Mouse (Mus musculus) stomach, embryonic 15.5 days (tissue): ENCODE results near the gene Cdipt. TPM values are rescaled to one million over a fixed set of nuclear protein-coding genes. Genes with fewer than 3 reads are reported as not detected.

ENCODE experiments used
- ATAC-seq: fragments of 200-750 bp; cut with Nextera tagmentation; 2 replicates; pipeline ENCODE4 v1.8.0; 2017; ENCODE audit warnings: low read depth, moderate number of reproducible peaks, moderate TSS enrichment; ENCODE audit not compliant: insufficient read depth, low FRiP score
- H3K27ac ChIP-seq: fragments of 300-500 bp; sonication (generic); 2 replicates; pipeline ENCODE4 v1.5.1; 2015; ENCODE audit warnings: mild to moderate bottlenecking, inconsistent platforms
- H3K27me3 ChIP-seq: fragments of 300-500 bp; sonication (generic); replicated peaks from 2 replicates; pipeline ENCODE4 v1.6.1; 2015; ENCODE audit warnings: inconsistent platforms
- H3K36me3 ChIP-seq: fragments of 300-500 bp; sonication (generic); 2 replicates; pipeline ENCODE4 v1.6.1; 2015; ENCODE audit warnings: inconsistent platforms
- H3K4me1 ChIP-seq: fragments of 300-500 bp; sonication (generic); 2 replicates; pipeline ENCODE4 v1.6.1; 2015; ENCODE audit warnings: inconsistent platforms
- H3K4me2 ChIP-seq: fragments of 300-500 bp; sonication (generic); 2 replicates; pipeline ENCODE4 v1.6.1; 2015; ENCODE audit warnings: mild to moderate bottlenecking, inconsistent platforms
- H3K4me3 ChIP-seq: fragments of 300-500 bp; sonication (generic); replicated peaks from 2 replicates; pipeline ENCODE4 v1.5.1; 2015; ENCODE audit warnings: inconsistent platforms
- H3K9ac ChIP-seq: fragments of 300-500 bp; sonication (generic); 2 replicates; pipeline ENCODE4 v1.6.1; 2015; ENCODE audit warnings: inconsistent platforms
- H3K9me3 ChIP-seq: fragments of 300-500 bp; sonication (generic); 2 replicates; pipeline ENCODE4 v1.6.1; 2016; ENCODE audit warnings: inconsistent platforms
- WGBS: fragments of 180-500 bp; shearing (Covaris S2); methylation state at CpG from one replicate; pipeline ENCODE4 v1.1.7; 2015; 5-methylcytosine and 5-hydroxymethylcytosine counted together
- polyA plus RNA-seq: library from polyadenylated mRNA; unstranded; fragments of >200 nt; fragmentation: Nextera tagmentation; extraction: Ambion mirVana; gene quantifications from 2 replicates; pipeline ENCODE4 v1.2.1, GENCODE M21; 2015

The Cdipt gene
- polyA plus RNA-seq, 1 experiment from 2014 or later, result 113 TPM

DNA sequence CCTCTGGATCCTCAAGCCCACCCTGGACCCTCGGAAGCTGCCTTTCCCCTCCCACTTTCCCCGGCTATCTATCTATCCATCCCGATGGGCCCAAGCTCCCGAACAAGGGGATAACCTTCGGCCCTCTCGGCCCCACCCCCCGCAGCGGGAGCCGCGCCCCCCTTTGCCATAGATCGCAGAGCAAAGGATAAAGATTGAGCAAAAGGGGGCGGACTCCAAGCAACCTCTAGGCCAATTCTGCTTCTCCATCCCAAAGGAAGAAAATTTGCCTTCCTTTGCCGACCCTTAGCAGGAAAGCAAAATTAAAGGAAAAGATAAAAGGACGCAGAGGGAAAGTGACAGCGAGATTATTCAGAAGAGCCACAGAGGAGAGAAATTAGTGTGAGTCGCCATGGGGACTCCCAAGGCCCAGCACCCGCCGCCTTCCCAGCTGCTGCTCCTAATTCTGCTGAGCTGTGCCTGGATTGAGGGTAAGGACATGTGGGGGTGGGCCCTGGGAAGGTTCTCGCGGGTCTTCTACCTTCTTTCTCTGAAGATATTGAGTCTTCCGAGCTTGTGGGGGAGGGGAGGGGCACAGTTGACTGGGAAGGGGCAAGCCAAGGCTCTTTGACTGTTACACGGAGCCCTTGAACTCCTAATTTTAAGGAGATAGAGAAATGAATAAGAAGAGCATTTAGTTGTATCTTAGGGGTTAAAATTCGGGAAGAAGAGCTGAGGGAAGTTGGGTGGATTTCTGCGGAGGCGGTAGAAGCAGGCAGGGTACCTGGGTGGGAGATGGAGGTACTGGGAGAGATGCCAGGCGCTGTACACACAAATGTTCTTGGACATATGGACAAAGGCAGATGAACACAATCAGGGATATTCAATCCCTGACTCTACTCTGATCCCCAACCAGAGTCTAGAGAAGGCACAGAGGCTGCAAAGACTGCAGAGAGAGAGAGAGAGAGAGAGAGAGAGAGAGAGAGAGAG, 24.8 kb upstream of the Cdipt start:
- WGBS, result 5% methylated on average over 26 of the region's 26 CpGs
- Histone ChIP-seq H3K9ac (no peak overlapping the region), H3K27ac (no peak overlapping the region), H3K4me2 (peak overlapping the region; percentile 99), H3K9me3 (no peaks in the 10 kb centered on the region), H3K36me3 (no peaks in the 10 kb centered on the region), H3K4me1 (peaks cover 5% of the 10 kb centered on the region), H3K4me3 (peak overlapping the region; percentile 51), H3K27me3 (peaks cover 27% of the 10 kb centered on the region)
- no peak for ATAC-seq

DNA sequence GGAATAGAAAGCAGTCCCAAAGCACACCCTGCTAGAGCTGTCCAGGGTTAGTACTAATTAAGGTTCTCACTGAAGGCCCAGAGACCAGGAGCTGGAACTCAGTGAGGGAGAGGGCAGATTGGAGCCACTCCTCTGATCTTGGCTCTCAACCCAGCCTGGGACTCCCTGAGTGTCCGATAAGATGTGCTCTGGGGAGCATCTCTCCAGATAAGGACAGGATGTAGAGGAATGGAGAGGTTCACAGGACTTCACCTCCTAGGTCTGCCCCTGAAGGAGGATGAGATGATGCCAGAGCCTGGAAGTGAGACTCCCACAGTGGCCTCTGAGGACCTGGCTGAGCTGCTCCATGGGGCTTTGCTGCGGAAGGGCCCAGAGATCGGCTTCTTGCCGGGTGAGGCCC, 24.0 kb upstream of the Cdipt start:
- Histone ChIP-seq H3K27me3 (peaks cover 27% of the 10 kb centered on the region), H3K4me3 (no peak overlapping the region), H3K9me3 (no peaks in the 10 kb centered on the region), H3K4me1 (peaks cover 5% of the 10 kb centered on the region), H3K9ac (no peak overlapping the region), H3K27ac (no peak overlapping the region), H3K36me3 (no peaks in the 10 kb centered on the region), H3K4me2 (no peak overlapping the region)
- WGBS, result 26% methylated on average over 4 of the region's 4 CpGs
- ATAC-seq, result no peak

DNA sequence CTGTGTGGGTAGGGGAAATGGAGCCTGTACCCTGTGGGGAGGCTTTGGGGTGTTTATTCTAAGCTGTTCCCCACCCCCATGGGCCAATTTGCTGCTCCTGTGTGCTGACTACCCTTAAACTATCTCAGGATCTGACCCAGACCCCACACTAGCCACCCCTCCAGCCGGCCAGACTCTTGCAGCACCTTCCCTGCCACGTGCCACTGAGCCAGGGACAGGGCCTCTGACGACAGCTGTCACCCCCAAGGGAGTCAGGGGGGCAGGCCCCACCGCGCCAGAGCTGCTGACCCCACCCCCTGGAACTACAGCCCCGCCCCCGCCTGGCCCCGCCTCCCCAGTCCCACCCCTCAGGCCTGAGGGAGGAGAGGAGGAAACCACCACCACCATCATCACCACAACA, 23.1 kb upstream of the Cdipt start:
- no peak for ATAC-seq
- WGBS, result 1% methylated on average over 8 of the region's 8 CpGs
- no peaks in the 10 kb centered on the region for H3K36me3 ChIP-seq
- H3K27me3 ChIP-seq, result peaks cover 27% of the 10 kb centered on the region
- peaks cover 5% of the 10 kb centered on the region for H3K4me1 ChIP-seq
- no peak overlapping the region for H3K27ac ChIP-seq
- H3K4me2 ChIP-seq, result no peak overlapping the region
- H3K9ac ChIP-seq, result no peak overlapping the region
- no peak overlapping the region for H3K4me3 ChIP-seq
- no peaks in the 10 kb centered on the region for H3K9me3 ChIP-seq

DNA sequence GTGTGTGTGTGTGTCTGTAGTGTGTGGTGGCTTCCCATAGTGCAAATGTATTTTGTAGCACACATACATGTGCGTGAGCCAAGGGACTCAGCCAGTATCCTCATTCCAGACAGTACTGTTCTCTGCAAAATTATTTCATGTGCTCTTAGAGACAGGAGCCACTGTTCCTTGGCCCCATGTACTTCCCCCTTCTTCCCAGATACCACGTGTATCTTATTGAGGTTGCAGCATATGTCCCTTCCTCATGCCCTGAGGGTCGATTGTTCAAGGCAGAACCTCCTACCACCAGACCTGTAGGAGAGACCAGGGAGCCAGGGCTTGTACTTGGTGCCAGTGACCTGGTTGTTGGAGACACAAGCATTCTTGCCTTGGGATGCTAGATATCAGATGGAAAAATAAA, 20.6 kb upstream of the Cdipt start:
- H3K4me3 ChIP-seq, result no peak overlapping the region
- no peaks in the 10 kb centered on the region for H3K36me3 ChIP-seq
- peaks cover 25% of the 10 kb centered on the region for H3K27me3 ChIP-seq
- H3K4me2 ChIP-seq, result no peak overlapping the region
- H3K9ac ChIP-seq, result no peak overlapping the region
- no peaks in the 10 kb centered on the region for H3K4me1 ChIP-seq
- no peaks in the 10 kb centered on the region for H3K9me3 ChIP-seq
- no peak overlapping the region for H3K27ac ChIP-seq
- ATAC-seq, result no peak
- 53% methylated on average over 3 of the region's 3 CpGs for WGBS

DNA sequence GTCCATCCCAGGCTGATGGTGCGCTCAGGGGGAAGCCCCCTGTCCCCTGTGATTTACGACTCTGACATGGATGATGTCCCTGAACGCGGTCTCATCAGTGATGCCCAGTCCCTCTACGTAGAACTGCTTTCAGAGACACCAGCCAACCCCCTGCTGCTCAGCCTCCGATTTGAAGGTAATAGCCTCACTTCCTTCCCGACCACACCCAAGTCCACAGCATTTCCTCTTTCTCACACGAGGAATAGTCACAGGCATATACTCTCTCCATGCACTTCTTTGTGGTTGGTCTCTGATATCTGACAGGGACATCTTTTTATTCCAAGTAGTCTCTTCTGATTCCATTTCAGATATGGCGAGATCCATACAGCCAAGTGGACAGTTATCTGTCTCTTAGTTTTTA, 15.9 kb upstream of the Cdipt start:
- Histone ChIP-seq H3K4me2 (no peak overlapping the region), H3K36me3 (no peaks in the 10 kb centered on the region), H3K27me3 (peaks cover 18% of the 10 kb centered on the region; the same call in 1 of the 2 replicates), H3K27ac (no peak overlapping the region), H3K4me1 (no peaks in the 10 kb centered on the region), H3K4me3 (no peak overlapping the region), H3K9me3 (no peaks in the 10 kb centered on the region), H3K9ac (no peak overlapping the region)
- whole genome bisulfite sequencing, result 60% methylated on average over 9 of the region's 9 CpGs
- ATAC-seq, result no peak

DNA sequence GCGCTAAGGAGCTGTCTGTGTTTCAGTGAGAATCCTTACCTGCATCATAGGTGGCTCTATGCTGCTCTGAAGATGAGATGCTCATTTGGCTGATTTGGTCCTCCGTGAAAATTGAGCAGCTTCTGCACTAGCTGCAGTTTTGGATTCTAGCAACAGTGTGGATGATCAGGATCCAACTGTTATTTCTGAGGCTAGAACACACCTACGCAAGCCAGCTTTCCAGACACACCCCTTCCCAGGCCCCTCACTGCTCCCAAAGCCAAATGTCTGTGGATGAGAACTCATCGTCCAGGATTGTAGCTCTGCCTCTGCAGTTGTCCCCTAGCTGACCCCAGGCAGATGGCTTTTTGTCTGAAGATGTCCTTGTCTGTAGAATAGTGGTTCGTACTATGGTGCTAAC, 14.6 kb upstream of the Cdipt start:
- peaks cover 18% of the 10 kb centered on the region; the same call in 1 of the 2 replicates for H3K27me3 ChIP-seq
- H3K4me1 ChIP-seq, result no peaks in the 10 kb centered on the region
- H3K9ac ChIP-seq, result no peak overlapping the region
- H3K36me3 ChIP-seq, result no peaks in the 10 kb centered on the region
- no peak overlapping the region for H3K27ac ChIP-seq
- ATAC-seq, result no peak
- no peak overlapping the region for H3K4me2 ChIP-seq
- H3K9me3 ChIP-seq, result no peaks in the 10 kb centered on the region
- WGBS, result 83% methylated on average over 5 of the region's 5 CpGs
- no peak overlapping the region for H3K4me3 ChIP-seq

DNA sequence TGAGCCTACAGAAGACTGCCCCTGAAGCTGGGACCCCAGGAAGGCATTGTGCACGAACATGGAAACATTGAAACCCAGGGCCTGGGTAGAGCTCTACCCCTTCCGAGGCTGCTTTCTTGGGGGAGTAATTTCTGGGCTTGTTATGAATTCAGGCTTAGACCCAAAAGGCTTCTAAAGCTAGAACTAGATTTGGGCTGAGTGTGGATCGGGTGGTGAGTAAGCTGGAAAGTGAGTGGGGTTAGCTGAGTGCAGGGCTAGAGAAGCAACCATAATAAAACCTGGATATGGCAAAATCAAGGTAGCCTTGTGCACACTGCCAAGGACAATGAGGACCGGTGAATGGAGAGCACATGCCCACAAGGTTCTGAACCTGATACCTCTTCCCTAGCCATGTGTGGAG, 13.7 kb upstream of the Cdipt start:
- Histone ChIP-seq H3K27ac (no peak overlapping the region), H3K9ac (no peak overlapping the region), H3K4me2 (no peak overlapping the region), H3K4me1 (no peaks in the 10 kb centered on the region), H3K9me3 (no peaks in the 10 kb centered on the region), H3K4me3 (no peak overlapping the region), H3K36me3 (no peaks in the 10 kb centered on the region), H3K27me3 (peaks cover 18% of the 10 kb centered on the region; the same call in 1 of the 2 replicates)
- WGBS, result 81% methylated on average over 4 of the region's 4 CpGs
- ATAC-seq, result no peak

DNA sequence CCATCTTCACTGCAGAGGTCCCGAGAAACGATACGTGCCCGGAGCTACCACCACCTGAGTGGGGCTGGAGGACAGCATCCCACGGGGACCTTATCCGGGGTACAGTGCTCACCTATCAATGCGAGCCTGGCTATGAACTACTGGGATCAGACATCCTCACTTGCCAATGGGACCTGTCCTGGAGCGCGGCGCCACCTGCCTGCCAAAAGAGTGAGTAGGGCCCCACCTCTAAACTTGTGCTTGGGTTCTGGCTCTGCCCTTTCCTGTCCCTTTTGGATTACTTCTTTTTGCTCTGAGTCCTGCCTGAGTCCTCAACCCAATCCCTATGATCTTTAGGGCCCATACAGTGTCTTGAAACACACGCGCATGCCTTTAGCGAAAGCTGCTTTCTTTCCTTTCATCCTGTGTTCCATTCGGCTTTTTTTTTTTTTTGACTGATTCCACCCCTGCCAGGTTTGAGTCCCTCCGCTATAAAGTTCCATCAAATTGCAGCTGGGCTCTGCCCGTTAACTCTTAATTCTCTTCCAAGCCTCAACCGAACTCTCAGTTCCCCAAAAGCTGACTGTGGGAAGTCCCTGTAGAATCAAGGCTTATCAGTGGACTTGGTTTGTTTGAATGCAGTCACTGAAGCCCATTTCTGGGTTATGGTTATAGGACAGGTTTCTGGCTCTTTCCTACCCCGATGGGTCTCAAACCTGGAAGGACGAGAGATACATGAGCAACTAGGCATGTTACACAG, 12.0 kb upstream of the Cdipt start:
- ATAC-seq, result no peak

DNA sequence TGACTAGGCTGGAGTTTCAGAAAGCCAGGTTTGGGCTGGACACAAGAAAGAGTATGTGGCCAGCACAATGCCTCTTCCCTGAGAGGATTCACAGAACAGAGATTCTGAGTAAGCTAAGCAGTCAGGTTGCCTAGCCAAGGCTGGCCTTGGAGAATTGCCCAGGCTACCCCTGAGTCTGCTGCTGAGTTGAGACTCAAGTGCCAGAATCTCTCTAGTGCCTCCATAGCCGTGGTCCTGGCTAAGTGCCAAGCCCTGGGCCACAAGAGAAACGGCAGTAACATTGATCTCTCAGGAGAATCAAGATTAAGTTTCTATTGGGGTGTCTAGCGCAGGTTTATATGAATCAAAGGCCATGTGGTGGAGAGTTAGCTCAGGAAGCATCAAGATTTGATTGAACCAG, 10.1 kb upstream of the Cdipt start:
- H3K4me1 ChIP-seq, result no peaks in the 10 kb centered on the region
- no peak overlapping the region for H3K9ac ChIP-seq
- peaks cover 18% of the 10 kb centered on the region; the same call in 1 of the 2 replicates for H3K27me3 ChIP-seq
- no peaks in the 10 kb centered on the region for H3K9me3 ChIP-seq
- no peak overlapping the region for H3K4me2 ChIP-seq
- no peak for ATAC-seq
- 43% methylated on average over 3 of the region's 3 CpGs for WGBS
- no peak overlapping the region for H3K27ac ChIP-seq
- H3K4me3 ChIP-seq, result no peak overlapping the region
- no peaks in the 10 kb centered on the region for H3K36me3 ChIP-seq

More for the DNA sequence above, 12.0 kb upstream of the Cdipt start:
- Histone ChIP-seq H3K9ac (no peak overlapping the region), H3K27me3 (peaks cover 18% of the 10 kb centered on the region; the same call in 1 of the 2 replicates), H3K4me1 (no peaks in the 10 kb centered on the region), H3K9me3 (no peaks in the 10 kb centered on the region), H3K27ac (no peak overlapping the region), H3K4me3 (no peak overlapping the region), H3K36me3 (no peaks in the 10 kb centered on the region), H3K4me2 (no peak overlapping the region)
- 30% methylated on average over 19 of the region's 19 CpGs for WGBS

DNA sequence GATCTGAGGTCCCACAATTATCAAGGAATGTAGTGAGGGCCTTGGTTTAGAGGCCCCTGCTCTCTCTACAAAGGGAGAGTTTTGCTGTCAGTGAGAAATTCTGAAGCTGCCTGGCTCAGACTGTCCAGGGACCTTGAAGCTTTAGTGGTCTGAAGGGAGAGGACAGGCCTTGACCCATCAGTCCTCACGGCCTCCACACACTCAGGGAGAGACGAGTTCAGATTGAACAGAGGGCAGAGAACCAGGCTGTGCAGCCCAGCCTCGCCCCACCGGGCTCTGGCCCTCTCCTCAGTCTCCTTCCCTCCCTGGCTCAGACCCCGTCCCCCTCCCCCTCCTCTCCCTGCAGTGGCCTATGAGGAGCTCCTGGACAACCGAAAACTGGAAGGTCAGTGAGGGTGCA, 8.4 kb upstream of the Cdipt start:
- H3K4me1 ChIP-seq, result no peaks in the 10 kb centered on the region
- no peak overlapping the region for H3K27ac ChIP-seq
- no peaks in the 10 kb centered on the region for H3K36me3 ChIP-seq
- H3K9ac ChIP-seq, result no peak overlapping the region
- no peaks in the 10 kb centered on the region for H3K9me3 ChIP-seq
- 0 out of 2 replicates have a peak, but pooled peaks have one; percentile 14 for ATAC-seq
- H3K4me3 ChIP-seq, result no peak overlapping the region
- WGBS, result 69% methylated on average over 6 of the region's 6 CpGs
- peaks cover 16% of the 10 kb centered on the region; the same call in 1 of the 2 replicates for H3K27me3 ChIP-seq
- H3K4me2 ChIP-seq, result no peak overlapping the region

DNA sequence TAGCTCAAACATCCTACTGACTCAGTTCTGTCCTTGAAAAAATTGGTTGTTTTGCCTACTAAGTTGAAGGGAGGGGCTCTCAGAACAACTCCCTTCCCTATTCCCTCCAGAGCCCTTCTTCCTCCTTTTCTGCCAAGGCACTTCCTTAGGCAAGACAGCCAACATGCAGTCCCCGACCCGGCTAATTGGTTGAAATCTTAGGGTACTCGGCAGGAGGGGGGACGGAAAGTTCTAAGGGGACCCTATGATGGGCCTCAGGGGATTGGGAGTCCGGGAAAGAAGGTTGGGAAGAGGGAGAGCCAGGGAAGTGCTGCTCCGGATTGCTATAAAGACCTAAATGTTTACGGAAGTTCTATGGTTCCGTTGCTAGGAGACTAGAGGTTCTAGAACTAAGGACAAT, 221 bp upstream of the Cdipt start:
- Histone ChIP-seq H3K9me3 (no peaks in the 10 kb centered on the region), H3K9ac (no peak overlapping the region), H3K4me1 (peaks cover 20% of the 10 kb centered on the region; the same call in 1 of the 2 replicates), H3K36me3 (peaks cover 22% of the 10 kb centered on the region), H3K27ac (peak overlapping the region; percentile 98), H3K4me3 (peak overlapping the region; percentile 69), H3K4me2 (peak overlapping the region; percentile 75), H3K27me3 (no peaks in the 10 kb centered on the region)
- no peak for ATAC-seq
- WGBS, result 7% methylated on average over 8 of the region's 8 CpGs
